Mouse (Mus musculus): Measurements from ENCODE around the gene S100a11.

- no peak for TF ChIP-seq CTCF (IDR thresholded peaks at IDR 0.05; ENCODE audit: insufficient read depth, low read depth, low read length)
- no peak for TF ChIP-seq POLR2A (IDR thresholded peaks at IDR 0.05; ENCODE audit: insufficient read depth, low read depth, low read length)
Observed at GRCm38 (mm10) chr3:93555878-93556254, 35.6 kb downstream of the S100a11 start.
